Mouse (Mus musculus) heart, adult 2 months (tissue): ENCODE data around the gene Slc51a. TPM values are rescaled to one million over a fixed set of nuclear protein-coding genes. Genes with fewer than 3 reads are reported as not detected.
A peak's percentile ranks its signal among the peaks of the same experiment; 100 is the strongest.

ENCODE experiments used
- DNase-seq, 2 experiments: peaks; one replicate each; pipeline ENCODE4 v3.0.0; 2021
- H3K27ac ChIP-seq: fragments of 200-600 bp; 2 replicates; pipeline ENCODE4 v1.8.1; 2022
- H3K27me3 ChIP-seq: fragments of 200-500 bp; 2 replicates; pipeline ENCODE4 v1.6.1; 2012; ENCODE audit warnings: mild to moderate bottlenecking, low read length, inconsistent platforms, mixed read lengths; ENCODE audit not compliant: control insufficient read depth, insufficient read depth
- H3K36me3 ChIP-seq: fragments of 200-500 bp; 2 replicates; pipeline ENCODE4 v1.6.1; 2012; ENCODE audit warnings: low read length, inconsistent platforms; ENCODE audit not compliant: control insufficient read depth, insufficient read depth
- H3K4me1 ChIP-seq: fragments of 200-500 bp; 2 replicates; pipeline ENCODE4 v1.6.1; 2011; ENCODE audit warnings: low read length; ENCODE audit not compliant: control insufficient read depth, insufficient read depth
- H3K4me3 ChIP-seq: fragments of 200-600 bp; 2 replicates; pipeline ENCODE4 v1.8.1; 2022
- H3K79me2 ChIP-seq: fragments of 200-500 bp; replicated peaks from 2 replicates; pipeline ENCODE4 v1.6.1; 2012; ENCODE audit warnings: mild to moderate bottlenecking, inconsistent platforms, low read length, moderate library complexity, mixed read lengths; ENCODE audit not compliant: control insufficient read depth, insufficient read depth
- H3K9ac ChIP-seq: fragments of 200-500 bp; 2 replicates; pipeline ENCODE4 v1.6.1; 2012; ENCODE audit warnings: low read depth, mild to moderate bottlenecking, control low read depth, inconsistent platforms, low read length, mixed read lengths
- CTCF ChIP-seq: fragments of 200-600 bp; IDR thresholded peaks from 2 replicates; pipeline ENCODE4 v1.8.1; 2022; ENCODE audit warnings: antibody characterized with exemption, mild to moderate bottlenecking, moderate library complexity
- EP300 ChIP-seq: fragments of 200-500 bp; IDR thresholded peaks from 2 replicates; pipeline ENCODE4 v1.6.1; 2011; ENCODE audit warnings: low read depth, low read length, control low read depth; ENCODE audit not compliant: insufficient read depth
- POLR2A ChIP-seq: fragments of 200-500 bp; IDR thresholded peaks from 2 replicates; pipeline ENCODE4 v1.6.1; 2011; ENCODE audit warnings: mild to moderate bottlenecking, low read depth, low read length, control low read depth; ENCODE audit not compliant: insufficient read depth
- WGBS: fragments of 180-500 bp; shearing (Covaris S2); methylation state at CpG from one replicate; pipeline ENCODE4 v1.1.7; 2018; 5-methylcytosine and 5-hydroxymethylcytosine counted together
- intact Hi-C: fragments of 180-260 bp; cut with DNase I; formaldehyde crosslinking; loops from one replicate; pipeline ENCODE4 v1.15.1; 2025
- polyA plus RNA-seq: library from polyadenylated mRNA; depleted of rRNA; stranded (reverse); fragments of >200 nt; gene quantifications from 2 replicates; pipeline ENCODE4 v1.2.3, GENCODE M21; 2012
- total RNA-seq, 2 experiments: library from RNA; stranded (reverse); gene quantifications; 2 replicates each; pipeline ENCODE4 v1.2.3; 2021

Gene Slc51a
- total and polyA plus RNA-seq, 3 experiments: 0.55 to 1.1 (median 0.63) TPM

DNA sequence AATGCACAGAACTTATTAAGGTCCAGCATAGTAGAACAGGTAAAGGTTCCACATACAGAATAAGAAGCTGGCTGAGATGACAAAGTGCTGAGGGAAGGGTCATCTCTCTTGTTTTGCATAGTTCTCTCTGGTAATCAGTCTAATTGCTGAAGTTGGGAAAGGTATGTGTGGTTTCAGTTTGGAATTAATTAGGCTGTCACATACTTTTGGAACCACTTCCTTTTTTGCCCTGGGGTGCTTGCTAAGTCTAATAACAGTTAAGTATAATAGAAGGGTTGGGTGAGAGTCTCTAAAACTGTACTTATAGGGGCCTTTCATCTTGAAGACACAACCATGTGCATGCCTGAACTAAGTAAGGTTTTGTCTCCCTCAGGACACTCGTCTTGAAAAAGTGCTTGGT is 51.0 kb downstream of the Slc51a start:
- Histone ChIP-seq H3K79me2 (peaks cover 9% of the 10 kb centered on the region; the same call in 1 of the 2 replicates), H3K27ac (no peak overlapping the region; the same call in 1 of the 2 replicates), H3K4me3 (no peak overlapping the region), H3K9ac (no peak overlapping the region), H3K36me3 (peaks cover 20% of the 10 kb centered on the region), H3K27me3 (no peaks in the 10 kb centered on the region), H3K4me1 (peaks cover 7% of the 10 kb centered on the region)
- no peak for DNase-seq
- TF ChIP-seq CTCF: no peak
- no peak for TF ChIP-seq EP300
- TF ChIP-seq POLR2A: no peak
- 43% methylated on average over 1 of the region's 1 CpGs for WGBS
- intact Hi-C loops: no loop called here

DNA sequence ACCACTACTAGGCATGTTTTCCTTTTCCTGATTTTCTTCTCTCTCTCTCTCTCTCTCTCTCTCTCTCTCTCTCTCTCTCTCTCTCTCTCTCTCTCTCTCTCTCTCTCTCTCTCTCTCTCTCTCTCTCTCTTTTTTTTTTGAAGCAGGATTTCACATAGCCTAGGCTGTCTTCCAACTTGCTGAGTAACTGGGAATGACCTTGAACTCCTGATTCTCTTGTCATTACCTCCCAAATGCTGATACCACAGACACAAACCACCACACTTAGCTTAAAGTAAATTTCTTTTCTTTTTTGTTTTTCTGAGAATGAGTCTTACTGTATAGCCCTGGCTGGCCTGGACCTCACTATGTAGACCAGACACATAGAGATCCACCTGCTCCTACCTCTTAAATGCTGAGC is 53.0 kb downstream of the Slc51a start:
- peak overlapping the region; percentile 74 for H3K27ac ChIP-seq
- no peak for DNase-seq
- H3K4me1 ChIP-seq: peaks cover 7% of the 10 kb centered on the region
- TF ChIP-seq POLR2A (no peak), EP300 (no peak)
- peaks cover 8% of the 10 kb centered on the region; the same call in 1 of the 2 replicates for H3K79me2 ChIP-seq
- no peak overlapping the region for H3K9ac ChIP-seq
- H3K4me3 ChIP-seq: no peak overlapping the region
- intact Hi-C loops: no loop called here
- H3K27me3 ChIP-seq: no peaks in the 10 kb centered on the region
- peaks cover 16% of the 10 kb centered on the region for H3K36me3 ChIP-seq

DNA sequence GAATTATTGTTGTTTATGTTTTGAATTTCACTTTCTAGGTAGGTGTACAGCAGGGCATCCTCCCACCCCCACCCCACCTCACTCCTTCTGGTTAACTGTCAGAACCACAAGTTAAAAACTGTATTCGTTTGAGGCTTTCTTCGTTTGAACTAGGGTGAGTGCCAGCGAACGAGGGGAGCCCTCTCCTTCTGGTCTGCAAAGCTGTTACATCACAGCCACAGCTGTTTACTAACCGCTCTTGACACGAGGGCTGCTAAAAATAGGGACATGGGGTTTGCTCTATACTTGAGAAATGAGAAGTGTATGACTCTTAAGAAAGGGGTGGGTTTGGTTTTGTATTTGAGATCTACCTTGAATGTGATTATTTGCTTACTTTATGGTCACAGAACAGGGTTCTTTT is 53.6 kb downstream of the Slc51a start:
- WGBS: 34% methylated on average over 6 of the region's 6 CpGs
- DNase-seq: peak in 1 of 2 experiments; percentile 66
- no peak overlapping the region for H3K4me3 ChIP-seq
- peak overlapping the region; percentile 74 for H3K27ac ChIP-seq
- H3K4me1 ChIP-seq: peaks cover 7% of the 10 kb centered on the region
- H3K36me3 ChIP-seq: peaks cover 16% of the 10 kb centered on the region
- H3K27me3 ChIP-seq: no peaks in the 10 kb centered on the region
- intact Hi-C loops: no loop called here
- TF ChIP-seq POLR2A (no peak), CTCF (no peak), EP300 (0 out of 2 replicates have a peak, but pooled peaks have one; percentile 57)
- 0 out of 2 replicates have a peak overlapping the region, but pooled peaks have one; percentile 14 for H3K9ac ChIP-seq
- peaks cover 8% of the 10 kb centered on the region; the same call in 1 of the 2 replicates for H3K79me2 ChIP-seq

DNA sequence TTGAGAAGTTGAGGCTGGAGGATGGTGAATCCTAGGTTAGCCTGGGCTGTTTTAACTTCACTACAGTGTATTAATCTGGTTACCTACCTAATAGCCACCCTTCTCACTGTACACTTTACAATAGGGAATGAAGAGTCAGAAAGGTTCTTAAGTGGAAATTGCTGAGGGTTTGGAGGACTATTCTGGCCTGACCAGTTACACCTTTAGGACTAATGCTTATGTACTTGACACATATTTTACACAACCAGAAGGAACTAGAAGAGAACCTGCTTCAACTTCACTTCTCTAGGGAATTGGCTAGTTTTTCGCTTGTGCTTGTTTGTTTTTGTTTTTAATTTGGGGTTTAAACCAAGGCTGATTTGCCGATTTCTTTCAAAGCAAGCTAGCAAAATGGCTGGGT is 54.5 kb downstream of the Slc51a start:
- 82% methylated on average over 2 of the region's 2 CpGs for WGBS
- peak overlapping the region; percentile 74 for H3K27ac ChIP-seq

DNA sequence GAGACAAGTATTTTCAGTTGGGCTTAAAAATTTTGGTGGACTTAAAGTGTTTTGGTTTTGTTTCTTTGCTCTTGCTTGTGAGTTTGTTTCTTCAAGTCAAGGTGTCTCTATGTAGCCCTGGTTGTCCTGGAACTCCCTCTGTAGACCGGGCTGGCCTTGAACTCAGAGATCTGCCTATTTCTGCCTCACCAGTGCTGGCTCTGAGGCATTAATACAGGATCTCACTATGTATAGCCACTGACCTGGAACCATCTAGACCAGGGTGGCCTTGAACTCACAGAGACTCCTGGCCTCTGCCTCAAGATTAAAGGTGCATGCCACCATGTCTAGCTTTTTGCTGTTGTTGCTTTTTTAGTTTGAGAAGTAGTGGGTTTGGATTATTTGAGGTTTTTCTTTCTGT is 55.8 kb downstream of the Slc51a start:
- Histone ChIP-seq H3K4me3 (peak overlapping the region; percentile 85), H3K4me1 (peaks cover 5% of the 10 kb centered on the region), H3K79me2 (peaks cover 6% of the 10 kb centered on the region; the same call in 1 of the 2 replicates), H3K27me3 (no peaks in the 10 kb centered on the region), H3K9ac (no peak overlapping the region), H3K36me3 (peaks cover 16% of the 10 kb centered on the region), H3K27ac (peak overlapping the region; percentile 9; the same call in 1 of the 2 replicates)
- TF ChIP-seq POLR2A: no peak
- TF ChIP-seq CTCF: no peak
- no peak for TF ChIP-seq EP300
- DNase-seq: no peak
- intact Hi-C loops: no loop called here
- 92% methylated on average over 1 of the region's 1 CpGs for WGBS

More for the DNA sequence above, 54.5 kb downstream of the Slc51a start:
- H3K79me2 ChIP-seq: peaks cover 6% of the 10 kb centered on the region; the same call in 1 of the 2 replicates
- peaks cover 16% of the 10 kb centered on the region for H3K36me3 ChIP-seq
- no peak for DNase-seq
- TF ChIP-seq EP300 (no peak), POLR2A (no peak), CTCF (no peak)
- intact Hi-C loops: no loop called here
- no peak overlapping the region for H3K9ac ChIP-seq
- no peaks in the 10 kb centered on the region for H3K27me3 ChIP-seq
- H3K4me3 ChIP-seq: no peak overlapping the region
- peaks cover 7% of the 10 kb centered on the region for H3K4me1 ChIP-seq

DNA sequence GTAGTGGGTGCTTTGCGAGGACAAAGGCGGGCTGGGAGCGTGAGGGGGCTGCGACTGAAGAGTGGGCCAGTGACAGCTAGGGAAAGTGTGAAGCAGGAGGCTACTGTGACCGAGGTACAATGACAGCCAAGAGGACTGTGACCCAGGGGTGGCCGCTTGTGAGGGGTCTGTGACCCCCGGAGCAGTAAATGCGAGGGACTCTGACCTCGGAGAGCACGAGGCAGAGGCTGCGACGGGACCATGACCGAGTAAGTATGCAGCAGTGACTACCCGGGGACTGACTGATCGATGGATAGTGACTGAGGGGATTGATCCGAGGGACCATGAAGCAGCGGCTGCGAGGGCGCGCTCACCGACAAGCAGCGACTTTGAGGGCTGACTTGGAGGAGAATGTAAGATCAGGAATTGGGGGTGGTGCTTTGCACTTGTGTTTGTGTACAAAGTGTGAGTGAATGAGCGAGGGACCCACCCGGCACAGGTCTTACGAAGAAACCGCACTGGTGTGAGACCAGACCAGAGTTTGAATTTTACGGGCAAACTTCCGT is 56.6 kb downstream of the Slc51a start:
- DNase-seq: no peak
- Histone ChIP-seq H3K27me3 (no peaks in the 10 kb centered on the region), H3K4me3 (peak overlapping the region; percentile 85), H3K9ac (peak overlapping the region; percentile 95), H3K79me2 (peaks cover 6% of the 10 kb centered on the region; the same call in 1 of the 2 replicates), H3K27ac (peak overlapping the region; percentile 97), H3K4me1 (peaks cover 5% of the 10 kb centered on the region), H3K36me3 (peaks cover 10% of the 10 kb centered on the region)
- intact Hi-C loops: no loop called here
- no peak for TF ChIP-seq EP300
- TF ChIP-seq POLR2A: no peak
- TF ChIP-seq CTCF: no peak
- under 1% methylated on average over 28 of the region's 28 CpGs for WGBS
